Mouse (Mus musculus) layer of hippocampus, postnatal 10 days (tissue): ENCODE results near the gene Etnk2. TPM values are rescaled to one million over a fixed set of nuclear protein-coding genes. Genes with fewer than 3 reads are reported as not detected.
"Not testable (repeated sequence)": the region's sequence is repeated elsewhere in the genome, so short reads cannot be mapped to it uniquely, and the experiment has no call there.

Experiments
- DNase-seq, 2 experiments: peaks; one replicate each; pipeline ENCODE4 v3.0.0; 2021; ENCODE audit warnings: low spot score in 2 of 2
- long read RNA-seq: library from polyadenylated mRNA; stranded (forward); transcript quantifications from one replicate; pipeline ENCODE4 v2.0.0, GENCODE M21; 2023
- total RNA-seq, 2 experiments: library from RNA; stranded (reverse); gene quantifications; 2 replicates each; pipeline ENCODE4 v1.2.3; 2021

The Etnk2 gene
- total RNA-seq: 1 to 10 TPM; 5.3 to 7.3 TPM
- long read RNA-seq, transcript Etnk2-203 (8 exons, 2,297 nt): major isoform, 5 of 6 reads
- long read RNA-seq, partial matches to known transcripts: 0 of 6 reads
- long read RNA-seq, other reads (novel, unspliced or antisense): 1 of 6 reads

GRCm38 (mm10) chr1:133363276-133364021 lies at the start of gene Etnk2:
TSS of gene Etnk2 (plus strand) at chr1:133363572.
- peak; percentile 70 to 78 for DNase-seq

- DNase-seq: peak; percentile 69 to 77
Observed at GRCm38 (mm10) chr1:133314364-133314763, 49.0 kb upstream of the Etnk2 start.

GRCm38 (mm10) chr1:133315775-133316174 lies 47.6 kb upstream of the Etnk2 start:
- no peak for DNase-seq

- DNase-seq: no peak
Observed at GRCm38 (mm10) chr1:133316577-133316976, 46.8 kb upstream of the Etnk2 start.

- no peak for DNase-seq
Observed at GRCm38 (mm10) chr1:133317149-133317548, 46.2 kb upstream of the Etnk2 start.

- DNase-seq: peak; percentile 40 to 47
Observed at GRCm38 (mm10) chr1:133321267-133321925, 42.0 kb upstream of the Etnk2 start, which contains the start of gene Kiss1. TSS of gene Kiss1 (plus strand) at chr1:133321875.

GRCm38 (mm10) chr1:133323333-133323732 lies 40.0 kb upstream of the Etnk2 start:
- DNase-seq: no peak

GRCm38 (mm10) chr1:133325951-133326350 lies 37.4 kb upstream of the Etnk2 start:
- no peak for DNase-seq

GRCm38 (mm10) chr1:133327094-133327493 lies 36.3 kb upstream of the Etnk2 start:
- DNase-seq: no peak

GRCm38 (mm10) chr1:133328299-133328795 lies 35.0 kb upstream of the Etnk2 start:
- DNase-seq: no peak

GRCm38 (mm10) chr1:133328896-133329637 lies 34.3 kb upstream of the Etnk2 start:
- peak in 1 of 2 experiments; percentile 41 for DNase-seq

GRCm38 (mm10) chr1:133329638-133329964 lies 33.8 kb upstream of the Etnk2 start:
- DNase-seq: no peak

- peak in 1 of 2 experiments; percentile 31 for DNase-seq
Observed at GRCm38 (mm10) chr1:133331142-133331541, 32.2 kb upstream of the Etnk2 start.

GRCm38 (mm10) chr1:133332656-133333430 lies 30.5 kb upstream of the Etnk2 start:
- DNase-seq: no peak

GRCm38 (mm10) chr1:133333937-133334336 lies 29.4 kb upstream of the Etnk2 start:
- no peak for DNase-seq

- not testable (repeated sequence) for DNase-seq
Observed at GRCm38 (mm10) chr1:133340403-133340802, 23.0 kb upstream of the Etnk2 start.

- DNase-seq: no peak
Observed at GRCm38 (mm10) chr1:133344357-133344756, 19.0 kb upstream of the Etnk2 start.

GRCm38 (mm10) chr1:133346531-133346930 lies 16.8 kb upstream of the Etnk2 start:
- no peak for DNase-seq

- no peak for DNase-seq
Observed at GRCm38 (mm10) chr1:133347226-133347625, 16.1 kb upstream of the Etnk2 start.

GRCm38 (mm10) chr1:133347693-133348520 lies 15.5 kb upstream of the Etnk2 start:
- no peak for DNase-seq
